Mouse (Mus musculus) cerebellum, adult 11 months (tissue): ENCODE data around the gene Tcl1b2.
"Not testable (repeated sequence)": the region's sequence is repeated elsewhere in the genome, so short reads cannot be mapped to it uniquely, and the experiment has no call there.

ENCODE experiments used
- DNase-seq: peaks from one replicate; pipeline ENCODE4 v3.0.0; 2022

Gene Tcl1b2

GRCm38 (mm10) chr12:105174318-105174717 is 28.5 kb downstream of the Tcl1b2 start:
- not testable (repeated sequence) for DNase-seq

- DNase-seq = not testable (repeated sequence)
Measured at GRCm38 (mm10) chr12:105176044-105176443, 30.2 kb downstream of the Tcl1b2 start, which contains the start of gene Tcl1b5. Gene Tcl1b5, plus strand, starts transcription at chr12:105176344.

DNA sequence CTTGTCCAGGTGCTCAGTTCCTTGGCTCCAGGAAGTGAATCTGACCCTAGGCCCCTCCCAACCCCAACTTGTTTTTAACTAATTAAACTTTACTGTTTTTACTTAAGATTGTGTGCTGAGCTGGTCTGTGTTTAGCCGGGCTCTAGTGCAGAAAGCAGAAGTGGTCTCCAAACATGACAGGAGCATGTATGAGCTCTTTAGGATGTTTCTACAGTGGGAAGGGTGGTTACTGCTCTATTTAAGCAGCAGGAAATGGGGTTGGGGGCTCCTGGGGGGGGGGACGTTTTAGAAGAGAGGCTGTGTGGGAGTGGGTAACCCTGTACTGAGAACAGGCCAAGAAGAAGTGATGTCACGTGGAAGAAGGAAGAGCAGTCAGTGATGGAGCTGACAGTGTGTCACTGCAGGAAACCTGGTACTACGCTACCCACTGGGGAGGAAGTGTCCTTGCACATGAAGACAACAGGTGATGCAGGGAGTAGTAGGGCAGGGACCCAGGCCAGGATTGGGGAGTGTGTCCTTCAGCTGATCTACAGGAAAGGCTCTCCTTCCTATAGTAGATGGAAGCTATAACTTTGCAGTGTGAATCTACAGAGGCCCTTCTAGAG is 35.3 kb downstream of the Tcl1b2 start:
- DNase-seq = not testable (repeated sequence)

GRCm38 (mm10) chr12:105188980-105189379 is 43.2 kb downstream of the Tcl1b2 start:
- not testable (repeated sequence) for DNase-seq

GRCm38 (mm10) chr12:105190743-105191142 is 44.9 kb downstream of the Tcl1b2 start, which contains the start of gene Tcl1b3:
Gene Tcl1b3, plus strand, starts transcription at chr12:105191043.
- DNase-seq = not testable (repeated sequence)

- not testable (repeated sequence) for DNase-seq
Measured at GRCm38 (mm10) chr12:105199684-105200497, 54.1 kb downstream of the Tcl1b2 start.

- DNase-seq = not testable (repeated sequence)
Measured at GRCm38 (mm10) chr12:105201657-105202056, 55.8 kb downstream of the Tcl1b2 start, which contains the start of gene Tcl1b4. Gene Tcl1b4, plus strand, starts transcription at chr12:105201957.
